Mouse (Mus musculus): Measurements from ENCODE around the gene Mef2a. TPM values are rescaled to one million over a fixed set of nuclear protein-coding genes. Genes with fewer than 3 reads are reported as not detected.
"Not testable (repeated sequence)": the region's sequence is repeated elsewhere in the genome, so short reads cannot be mapped to it uniquely, and the experiment has no call there.

Gene Mef2a
- polyA plus RNA-seq, 1 experiment from 2014 or later, result 15.0 TPM

DNA sequence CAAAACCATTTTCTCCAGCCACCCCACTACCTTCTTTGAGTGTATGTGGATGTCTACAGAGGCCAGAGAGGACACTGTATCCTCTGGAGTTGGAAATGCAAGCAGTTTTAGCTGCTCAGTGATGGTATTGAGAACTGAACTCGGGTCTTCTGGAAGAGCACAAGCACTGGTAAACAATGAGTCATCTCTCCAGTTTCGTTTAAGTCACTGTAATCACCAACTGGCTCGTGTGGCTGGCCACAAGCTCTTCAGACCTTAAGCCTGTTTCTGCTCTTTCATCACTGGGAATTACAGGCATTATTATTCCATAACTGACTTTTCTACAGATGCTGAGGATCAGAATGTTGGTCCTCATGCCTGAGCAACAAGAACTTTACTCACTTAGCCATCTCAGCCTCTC, 67.7 kb downstream of the Mef2a start:
- ATAC-seq, result no peak

DNA sequence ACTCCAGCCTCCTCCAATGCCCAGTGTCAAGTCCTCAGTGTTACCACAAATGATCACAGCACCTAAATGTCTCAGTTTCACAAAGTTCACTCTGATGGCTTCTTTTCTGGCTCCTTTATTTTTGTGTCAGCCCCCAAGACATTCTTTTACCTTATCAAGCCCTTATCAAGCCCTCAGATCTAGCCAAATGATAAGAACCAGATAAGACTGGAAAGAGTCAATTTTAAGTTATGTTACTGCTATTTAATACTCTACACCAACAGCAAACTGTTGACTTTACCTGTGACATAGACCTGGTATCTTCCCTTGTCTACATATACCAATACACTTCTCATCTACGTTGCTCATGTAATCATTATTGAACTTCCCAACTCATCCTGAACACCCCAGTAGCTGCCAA, 76.2 kb downstream of the Mef2a start:
- Histone ChIP-seq H3K4me3 (no peak overlapping the region), H3K4me2 (no peak overlapping the region), H3K9ac (no peak overlapping the region), H3K36me3 (no peaks in the 10 kb centered on the region), H3K27me3 (replicated peaks) (no peaks in the 10 kb centered on the region), H3K9me3 (replicated peaks) (no peaks in the 10 kb centered on the region), H3K27ac (no peak overlapping the region), H3K4me1 (no peaks in the 10 kb centered on the region)
- no peak for ATAC-seq
- WGBS (ENCODE audit: insufficient replicate concordance), result 86% methylated on average over 1 of the region's 1 CpGs

More for the DNA sequence above, 67.7 kb downstream of the Mef2a start:
- no peak overlapping the region for H3K4me3 ChIP-seq
- no peaks in the 10 kb centered on the region for H3K9me3 ChIP-seq (replicated peaks)
- H3K36me3 ChIP-seq, result peaks cover 7% of the 10 kb centered on the region; the same call in 1 of the 2 replicates
- H3K4me1 ChIP-seq, result no peaks in the 10 kb centered on the region
- no peaks in the 10 kb centered on the region for H3K27me3 ChIP-seq (replicated peaks)
- H3K27ac ChIP-seq, result no peak overlapping the region
- H3K9ac ChIP-seq, result no peak overlapping the region
- no peak overlapping the region for H3K4me2 ChIP-seq
- 67% methylated on average over 3 of the region's 3 CpGs for WGBS (ENCODE audit: insufficient replicate concordance)

DNA sequence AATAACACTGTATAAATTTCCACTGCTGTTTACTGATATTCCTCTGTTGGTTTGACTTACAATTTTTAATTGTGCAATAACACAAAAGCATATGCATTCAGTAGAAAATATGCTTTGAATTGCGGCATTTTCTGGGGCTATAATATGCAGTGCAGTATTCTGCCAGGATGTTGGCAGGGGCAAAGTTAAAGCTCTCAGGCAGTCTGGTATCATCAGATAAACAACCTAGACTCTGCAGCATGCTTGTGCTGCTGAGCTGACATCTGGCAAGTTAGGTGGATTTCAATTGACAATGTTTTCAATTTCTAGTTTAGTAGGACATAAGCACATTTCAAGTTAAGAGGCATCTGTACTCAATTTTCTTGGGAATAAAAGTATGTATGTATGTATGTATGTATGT, 81.3 kb downstream of the Mef2a start:
- no peak for ATAC-seq
- WGBS (ENCODE audit: insufficient replicate concordance), result 80% methylated on average over 1 of the region's 1 CpGs

DNA sequence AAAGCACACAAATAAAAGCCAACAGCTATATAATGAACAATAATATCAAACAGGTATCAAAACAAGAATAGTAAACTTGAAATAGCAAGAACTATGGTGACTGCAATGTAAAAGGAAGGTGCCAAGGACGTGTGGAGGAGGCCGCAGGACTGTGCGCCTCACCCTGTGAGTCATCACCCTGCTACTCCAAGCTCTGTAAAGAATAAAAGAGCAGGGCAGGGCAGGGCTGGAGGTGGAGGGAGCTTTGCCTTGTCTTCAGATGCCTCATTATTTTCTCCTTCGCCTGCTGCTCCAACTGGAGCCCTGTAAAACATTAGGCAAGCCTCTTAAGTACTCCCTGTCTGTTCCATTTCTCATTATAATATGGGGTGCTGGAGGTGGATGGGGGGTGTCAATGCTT, 85.2 kb downstream of the Mef2a start:
- Histone ChIP-seq H3K4me1 (no peaks in the 10 kb centered on the region), H3K9ac (no peak overlapping the region), H3K27me3 (replicated peaks) (no peaks in the 10 kb centered on the region), H3K9me3 (replicated peaks) (no peaks in the 10 kb centered on the region), H3K27ac (no peak overlapping the region), H3K4me3 (no peak overlapping the region), H3K4me2 (no peak overlapping the region), H3K36me3 (peaks cover 8% of the 10 kb centered on the region)
- 80% methylated on average over 4 of the region's 4 CpGs for WGBS (ENCODE audit: insufficient replicate concordance)
- ATAC-seq, result no peak

More for the DNA sequence above, 81.3 kb downstream of the Mef2a start:
- Histone ChIP-seq H3K9me3 (replicated peaks) (no peaks in the 10 kb centered on the region), H3K27ac (no peak overlapping the region), H3K4me2 (no peak overlapping the region), H3K4me1 (no peaks in the 10 kb centered on the region), H3K36me3 (peaks cover 8% of the 10 kb centered on the region), H3K27me3 (replicated peaks) (no peaks in the 10 kb centered on the region), H3K4me3 (no peak overlapping the region), H3K9ac (no peak overlapping the region)

DNA sequence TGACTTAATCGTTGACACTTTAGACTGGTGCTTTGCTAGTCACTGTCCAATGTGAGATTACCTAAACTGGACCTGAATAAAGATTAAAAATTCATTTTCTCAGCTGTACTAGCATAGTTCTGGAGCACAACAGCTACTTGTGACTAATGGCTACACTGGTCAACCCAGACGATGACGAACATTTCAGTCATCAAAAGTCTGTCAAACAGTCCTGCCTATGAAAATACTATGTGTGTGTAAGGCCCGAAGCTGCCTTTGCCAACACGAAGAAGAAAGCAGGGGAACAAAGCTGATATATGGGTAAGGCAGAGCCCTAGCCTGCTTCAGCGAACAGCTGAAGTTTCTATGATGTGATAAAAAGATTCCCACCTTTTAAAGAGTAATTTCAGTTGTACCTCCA, 89.1 kb downstream of the Mef2a start:
- no peak for ATAC-seq
- Histone ChIP-seq H3K4me3 (no peak overlapping the region), H3K9me3 (replicated peaks) (no peaks in the 10 kb centered on the region), H3K27ac (no peak overlapping the region), H3K9ac (no peak overlapping the region), H3K4me1 (no peaks in the 10 kb centered on the region), H3K27me3 (replicated peaks) (no peaks in the 10 kb centered on the region), H3K36me3 (peaks cover 14% of the 10 kb centered on the region), H3K4me2 (no peak overlapping the region)
- WGBS (ENCODE audit: insufficient replicate concordance), result 83% methylated on average over 6 of the region's 6 CpGs

- H3K4me3 ChIP-seq; H3K27me3 ChIP-seq (replicated peaks); H3K9me3 ChIP-seq (replicated peaks); H3K9ac ChIP-seq: not testable (repeated sequence)
- ATAC-seq, result peak; percentile 96
- H3K27ac ChIP-seq, result peak overlapping the region; percentile 75
- peak overlapping the region; percentile 37 for H3K4me2 ChIP-seq
- WGBS (ENCODE audit: insufficient replicate concordance), result 17% methylated on average over 4 of the region's 4 CpGs
- peaks cover 15% of the 10 kb centered on the region for H3K36me3 ChIP-seq
- H3K4me1 ChIP-seq, result peaks cover 26% of the 10 kb centered on the region
Measured at GRCm38 (mm10) chr7:67270447-67270846, 102.2 kb downstream of the Mef2a start.

- Histone ChIP-seq H3K4me3 (no peak overlapping the region), H3K27ac (peak overlapping the region; percentile 3; the same call in 1 of the 2 replicates), H3K9me3 (replicated peaks) (no peaks in the 10 kb centered on the region), H3K4me1 (peaks cover 12% of the 10 kb centered on the region; the same call in 1 of the 2 replicates), H3K4me2 (no peak overlapping the region), H3K27me3 (replicated peaks) (no peaks in the 10 kb centered on the region), H3K36me3 (peaks cover 31% of the 10 kb centered on the region), H3K9ac (no peak overlapping the region)
- peak; percentile 96 for ATAC-seq
- WGBS (ENCODE audit: insufficient replicate concordance), result 59% methylated on average over 4 of the region's 4 CpGs
Measured at GRCm38 (mm10) chr7:67259828-67260563, 112.7 kb downstream of the Mef2a start.

DNA sequence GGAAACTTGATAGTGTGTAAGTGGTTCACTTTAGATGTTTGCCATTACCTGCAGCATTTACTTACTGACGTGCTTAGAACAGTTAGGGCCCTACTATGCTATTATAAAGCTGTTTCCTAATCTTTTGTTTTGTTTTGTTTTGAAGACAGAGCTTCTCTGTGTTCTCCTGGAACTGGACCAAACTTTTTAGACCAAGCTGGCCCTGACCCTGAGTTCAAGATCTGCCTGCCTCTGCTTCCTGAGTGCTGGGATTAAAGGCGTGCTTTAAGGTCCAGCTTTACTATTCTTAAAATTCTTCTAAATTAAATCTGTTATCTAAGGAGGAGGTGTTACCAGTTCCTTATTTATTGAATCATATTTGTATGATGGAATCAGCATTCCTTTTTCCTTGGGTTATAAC, 126.6 kb downstream of the Mef2a start:
- WGBS (ENCODE audit: insufficient replicate concordance), result 64% methylated on average over 2 of the region's 2 CpGs
- Histone ChIP-seq H3K9me3 (replicated peaks) (no peaks in the 10 kb centered on the region), H3K27ac (no peak overlapping the region), H3K27me3 (replicated peaks) (no peaks in the 10 kb centered on the region), H3K36me3 (peaks cover 16% of the 10 kb centered on the region; the same call in 1 of the 2 replicates), H3K4me1 (peaks cover 10% of the 10 kb centered on the region), H3K9ac (no peak overlapping the region), H3K4me3 (no peak overlapping the region), H3K4me2 (no peak overlapping the region)
- ATAC-seq, result no peak

- H3K4me2 ChIP-seq, result no peak overlapping the region
- 68% methylated on average over 1 of the region's 1 CpGs for WGBS (ENCODE audit: insufficient replicate concordance)
- no peaks in the 10 kb centered on the region for H3K9me3 ChIP-seq (replicated peaks)
- peaks cover 10% of the 10 kb centered on the region for H3K4me1 ChIP-seq
- ATAC-seq, result no peak
- no peak overlapping the region for H3K9ac ChIP-seq
- peaks cover 15% of the 10 kb centered on the region; the same call in 1 of the 2 replicates for H3K36me3 ChIP-seq
- H3K4me3 ChIP-seq, result no peak overlapping the region
- H3K27ac ChIP-seq, result no peak overlapping the region
- H3K27me3 ChIP-seq (replicated peaks), result no peaks in the 10 kb centered on the region
Measured at GRCm38 (mm10) chr7:67245255-67245654, 127.4 kb downstream of the Mef2a start.

- 55% methylated on average over 4 of the region's 4 CpGs for WGBS (ENCODE audit: insufficient replicate concordance)
- Histone ChIP-seq H3K9me3 (replicated peaks) (no peaks in the 10 kb centered on the region), H3K36me3 (peaks cover 17% of the 10 kb centered on the region), H3K4me2 (no peak overlapping the region), H3K4me3 (no peak overlapping the region), H3K27me3 (replicated peaks) (no peaks in the 10 kb centered on the region), H3K9ac (no peak overlapping the region), H3K4me1 (peaks cover 10% of the 10 kb centered on the region), H3K27ac (no peak overlapping the region)
- ATAC-seq, result no peak
Measured at GRCm38 (mm10) chr7:67243894-67244282, 128.8 kb downstream of the Mef2a start.

DNA sequence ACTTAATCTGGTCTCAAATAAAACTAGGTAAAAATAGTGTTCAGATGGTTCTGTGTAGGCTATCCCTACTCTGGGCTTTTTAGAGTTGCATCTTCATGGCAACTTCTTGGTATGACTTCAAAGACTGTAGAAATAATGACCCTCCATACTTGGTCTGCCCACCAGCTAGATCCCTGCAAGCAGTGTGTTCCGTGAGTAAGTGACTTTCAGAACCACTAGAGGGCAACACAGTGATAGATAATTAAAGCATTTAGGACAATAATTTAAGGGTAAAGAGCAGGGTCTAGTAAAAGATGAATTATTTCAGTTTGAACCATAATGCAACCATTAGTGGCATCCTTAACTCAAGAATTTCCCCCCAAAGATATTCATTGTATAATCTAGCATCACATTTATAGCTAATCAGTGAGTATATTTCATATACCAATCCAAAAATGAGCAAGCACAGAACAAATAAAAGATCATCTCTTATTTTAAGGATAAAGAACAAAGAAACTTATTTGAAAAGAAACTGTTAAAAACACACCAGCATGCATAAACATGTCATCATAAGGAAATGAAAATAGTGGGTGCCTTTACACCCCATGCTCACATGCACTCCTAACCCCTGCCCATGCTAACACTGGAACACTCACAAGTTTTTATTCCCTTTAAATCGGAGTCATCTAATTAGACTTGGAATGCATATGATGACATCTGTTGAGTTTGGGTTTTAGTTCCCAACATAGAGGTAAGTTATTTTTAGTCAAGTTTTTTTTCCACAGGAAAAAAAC, 129.4 kb downstream of the Mef2a start:
- H3K36me3 ChIP-seq, result peaks cover 21% of the 10 kb centered on the region
- 61% methylated on average over 2 of the region's 2 CpGs for WGBS (ENCODE audit: insufficient replicate concordance)
- ATAC-seq, result no peak

GRCm38 (mm10) chr7:67241969-67242368, 130.7 kb downstream of the Mef2a start:
- no peak for ATAC-seq
- H3K4me3 ChIP-seq, result no peak overlapping the region
- H3K9ac ChIP-seq, result no peak overlapping the region
- no peak overlapping the region for H3K4me2 ChIP-seq
- H3K27me3 ChIP-seq (replicated peaks), result no peaks in the 10 kb centered on the region
- peaks cover 21% of the 10 kb centered on the region for H3K36me3 ChIP-seq
- WGBS (ENCODE audit: insufficient replicate concordance), result 83% methylated on average over 3 of the region's 3 CpGs
- no peaks in the 10 kb centered on the region for H3K9me3 ChIP-seq (replicated peaks)
- peaks cover 8% of the 10 kb centered on the region for H3K4me1 ChIP-seq
- H3K27ac ChIP-seq, result no peak overlapping the region

More for the DNA sequence above, 129.4 kb downstream of the Mef2a start:
- Histone ChIP-seq H3K4me1 (peaks cover 10% of the 10 kb centered on the region), H3K4me2 (no peak overlapping the region), H3K4me3 (no peak overlapping the region), H3K9me3 (replicated peaks) (no peaks in the 10 kb centered on the region), H3K27me3 (replicated peaks) (no peaks in the 10 kb centered on the region), H3K27ac (no peak overlapping the region), H3K9ac (no peak overlapping the region)

Data from liver, embryonic 12.5 days (tissue).